Mouse (Mus musculus): Measurements from ENCODE around the gene C2cd4b. TPM values are rescaled to one million over a fixed set of nuclear protein-coding genes. Genes with fewer than 3 reads are reported as not detected.
"Not testable (repeated sequence)": the region's sequence is repeated elsewhere in the genome, so short reads cannot be mapped to it uniquely, and the experiment has no call there.

The C2cd4b gene
- total RNA-seq (2015; ENCODE audit: low replicate concordance) (not detected in 2 replicates), total RNA-seq (2017; ENCODE audit: low replicate concordance) (not detected in 2 replicates)

DNA sequence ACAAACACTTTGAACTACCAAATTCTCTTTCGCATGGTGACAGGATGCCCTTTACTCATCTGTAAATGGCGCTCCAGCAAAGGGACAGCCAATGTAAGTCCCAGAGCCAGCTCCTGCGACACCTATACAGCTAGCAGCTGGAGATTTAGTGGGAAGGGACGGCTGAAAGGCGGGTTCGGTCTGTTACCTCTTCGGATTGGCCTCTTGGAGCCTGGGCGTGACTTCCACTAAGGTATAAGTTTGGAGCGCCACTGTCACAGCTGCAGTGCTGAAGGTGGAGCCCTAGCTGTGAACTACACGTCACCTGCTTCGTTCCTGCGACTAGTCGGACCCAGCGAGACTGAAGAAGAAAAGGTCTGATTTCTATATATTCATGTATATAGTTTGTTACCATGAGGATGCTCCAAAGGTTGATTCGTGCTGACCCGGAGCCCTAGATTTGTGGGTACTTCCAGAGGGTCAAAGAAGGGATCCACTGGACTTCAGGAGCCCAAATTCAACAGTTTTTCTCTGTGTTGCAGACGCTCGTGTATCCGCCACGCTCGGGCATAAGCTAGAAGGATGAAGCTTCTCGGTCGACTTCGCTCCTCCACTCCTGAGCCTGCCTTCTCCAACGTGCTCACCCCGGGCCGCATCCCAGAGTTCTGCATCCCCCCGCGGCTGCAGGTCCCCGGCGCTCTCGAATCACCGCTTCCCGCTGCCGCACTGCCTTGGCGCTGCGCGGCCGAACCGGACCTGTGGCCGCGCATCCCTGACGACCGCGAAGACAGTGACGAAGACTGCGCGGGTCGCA, at the start of gene C2cd4b:
Gene C2cd4b (plus strand): TSS at position 275 of the 793 bp plus-strand sequence.
- no peak for ATAC-seq (replicated peaks; ENCODE audit: low FRiP score, poor library complexity, severe bottlenecking)

DNA sequence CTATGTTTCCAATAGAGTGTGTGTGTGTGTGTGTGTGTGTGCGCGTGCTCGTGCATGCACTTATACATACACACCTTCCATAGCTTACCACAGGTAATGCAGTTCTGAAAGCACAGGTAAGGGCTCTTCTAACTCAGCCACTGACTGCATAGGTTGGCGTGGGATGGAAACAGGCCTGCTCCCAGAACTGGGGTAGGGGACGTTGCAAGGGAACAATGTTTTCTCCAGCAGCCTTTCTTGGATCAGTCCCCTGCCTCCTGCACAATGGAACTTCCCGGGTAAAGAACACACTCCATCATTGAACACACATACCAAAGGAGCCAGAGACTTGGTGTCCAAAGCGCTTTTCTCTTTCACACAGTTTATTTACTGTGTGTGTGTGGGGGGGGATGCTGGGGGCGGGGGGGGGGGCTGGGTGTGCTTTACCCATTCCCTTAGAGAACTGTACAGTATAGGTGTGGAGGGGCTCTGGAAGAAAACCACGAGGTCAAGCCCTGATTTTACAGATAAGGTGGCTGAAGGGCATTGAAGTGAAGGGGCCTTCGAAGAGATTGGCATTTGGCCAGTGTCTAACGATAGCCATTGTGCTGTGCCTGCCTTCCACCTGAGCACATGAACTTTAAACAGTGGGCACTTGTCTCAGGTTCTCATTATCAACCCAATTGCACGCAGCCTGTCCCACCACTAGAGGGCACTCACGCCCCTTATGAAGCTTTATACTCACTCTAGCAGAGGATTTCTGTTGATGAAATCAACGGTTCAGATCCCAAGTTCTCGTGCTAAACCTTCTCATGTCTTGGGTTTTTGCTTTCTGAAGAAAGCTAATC, 48.0 kb upstream of the C2cd4b start:
- ATAC-seq (replicated peaks; ENCODE audit: low FRiP score, poor library complexity, severe bottlenecking) = 0 out of 2 replicates have a peak, but pooled peaks have one; percentile 52

DNA sequence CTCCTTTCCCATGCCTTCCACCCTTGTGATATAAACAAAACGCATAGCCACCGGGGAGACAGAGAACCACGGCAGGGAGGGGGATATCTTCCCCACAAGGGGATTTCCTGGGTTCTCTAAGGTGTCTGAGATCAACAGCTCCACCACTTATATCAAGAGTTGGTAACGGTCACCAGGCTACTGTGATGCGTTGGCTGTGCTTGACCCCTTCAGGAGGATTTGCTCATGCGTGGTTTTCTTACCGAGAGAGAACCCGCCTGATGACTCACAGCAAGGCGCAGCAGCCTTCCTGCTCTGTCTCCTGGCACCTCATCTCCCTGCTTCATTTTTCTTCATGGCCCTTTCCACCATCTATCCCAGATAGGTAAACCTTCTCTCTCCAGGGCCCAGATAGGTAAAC, 47.1 kb upstream of the C2cd4b start:
- ATAC-seq (replicated peaks; ENCODE audit: low FRiP score, poor library complexity, severe bottlenecking) = no peak

DNA sequence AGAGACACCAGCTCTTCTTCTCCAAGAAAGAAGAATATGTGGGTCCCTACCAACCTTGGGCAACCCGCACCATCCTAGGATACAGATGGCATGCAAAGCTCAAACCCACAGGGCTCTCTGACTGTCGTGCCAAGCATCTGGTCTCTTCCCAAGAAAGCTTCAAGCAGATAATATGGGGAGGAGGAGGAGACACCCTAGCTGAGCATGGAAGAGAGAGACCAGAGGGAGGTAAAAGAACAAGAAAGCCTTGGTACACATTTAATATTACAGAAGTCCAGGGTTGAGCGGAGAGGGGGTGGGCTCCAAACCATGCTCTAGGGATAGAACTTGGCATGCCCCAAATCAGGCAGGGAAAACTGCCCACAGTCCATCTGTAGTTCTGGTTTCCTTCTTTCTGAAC, 42.2 kb upstream of the C2cd4b start:
- no peak for ATAC-seq (replicated peaks; ENCODE audit: low FRiP score, poor library complexity, severe bottlenecking)

DNA sequence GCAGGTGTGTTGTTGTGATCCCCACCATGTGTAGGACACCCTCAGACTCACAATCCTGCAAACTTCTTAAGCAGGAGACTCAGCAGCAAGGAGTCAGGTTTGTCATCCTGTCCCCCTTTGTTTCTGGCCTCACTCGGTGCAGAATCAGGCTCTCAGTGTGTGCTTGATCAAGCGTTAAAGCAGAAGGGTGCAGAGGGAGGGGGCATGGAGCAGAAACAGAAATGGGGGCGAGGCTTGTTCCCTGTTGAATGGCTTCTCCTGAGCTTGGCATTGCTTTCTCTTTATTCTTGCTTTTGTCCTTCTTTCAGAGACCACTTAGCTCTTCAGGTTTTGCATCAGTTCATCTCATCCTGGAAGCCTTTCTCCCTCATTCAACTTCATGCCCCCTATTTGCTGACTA, 40.6 kb upstream of the C2cd4b start:
- no peak for ATAC-seq (replicated peaks; ENCODE audit: low FRiP score, poor library complexity, severe bottlenecking)

DNA sequence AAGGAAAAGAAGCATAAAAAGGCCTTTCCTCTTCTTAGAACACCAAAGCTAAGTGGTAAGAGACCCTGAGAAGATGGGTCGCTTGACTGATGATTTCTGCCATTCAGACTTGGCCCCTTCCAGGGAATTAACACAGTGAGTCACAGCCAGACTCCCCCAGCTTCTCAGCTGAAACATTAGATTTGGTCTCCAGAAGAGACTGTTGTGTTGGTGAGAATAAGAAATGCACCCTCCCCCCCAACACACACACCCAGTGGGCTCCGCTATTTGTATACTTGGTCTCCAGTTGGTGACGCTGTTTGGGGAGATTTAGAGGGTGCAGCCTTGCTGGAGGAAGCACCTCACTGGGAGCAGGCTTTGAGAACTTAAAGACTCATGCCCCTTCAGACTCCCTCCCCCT, 39.1 kb upstream of the C2cd4b start:
- no peak for ATAC-seq (replicated peaks; ENCODE audit: low FRiP score, poor library complexity, severe bottlenecking)

DNA sequence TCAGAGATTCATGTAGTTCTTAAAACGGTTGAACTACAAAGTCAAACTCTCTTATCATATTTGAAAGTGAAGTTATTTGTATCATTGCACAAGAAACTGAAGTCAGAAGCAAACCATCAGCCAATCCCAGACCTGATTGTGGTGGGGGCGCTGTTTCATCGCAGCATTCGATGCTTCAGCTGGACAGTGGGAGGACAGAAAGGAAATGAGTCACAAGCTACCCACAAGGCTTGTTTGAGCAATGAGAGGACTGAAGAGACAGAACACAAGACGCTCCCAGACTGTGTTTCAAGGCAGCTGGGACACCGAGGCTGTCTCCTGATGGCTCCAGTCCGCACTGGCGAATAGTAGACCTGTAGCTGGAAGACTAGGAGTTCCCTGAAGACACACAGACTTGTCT, 36.9 kb upstream of the C2cd4b start:
- ATAC-seq (replicated peaks; ENCODE audit: low FRiP score, poor library complexity, severe bottlenecking) = no peak

DNA sequence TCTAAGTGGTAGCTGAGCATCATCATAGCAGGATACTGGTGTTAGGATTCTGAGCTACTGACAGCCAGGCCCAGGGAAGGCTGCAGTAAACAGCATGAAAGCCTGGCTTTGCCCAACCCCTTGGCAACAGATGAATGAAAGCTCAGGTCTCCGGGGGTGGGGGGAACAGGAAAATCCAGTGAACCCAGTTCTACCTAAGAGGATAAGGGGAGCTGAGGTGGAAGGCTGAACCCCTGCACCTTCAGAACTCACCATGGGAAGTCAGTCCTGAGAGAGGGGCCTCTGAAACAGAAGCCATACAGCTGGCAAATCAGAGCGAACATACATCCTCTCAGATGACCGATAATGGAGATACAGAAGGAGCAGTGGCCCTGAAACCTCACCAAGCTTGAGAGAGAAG, 34.0 kb upstream of the C2cd4b start:
- ATAC-seq (replicated peaks; ENCODE audit: low FRiP score, poor library complexity, severe bottlenecking) = no peak

DNA sequence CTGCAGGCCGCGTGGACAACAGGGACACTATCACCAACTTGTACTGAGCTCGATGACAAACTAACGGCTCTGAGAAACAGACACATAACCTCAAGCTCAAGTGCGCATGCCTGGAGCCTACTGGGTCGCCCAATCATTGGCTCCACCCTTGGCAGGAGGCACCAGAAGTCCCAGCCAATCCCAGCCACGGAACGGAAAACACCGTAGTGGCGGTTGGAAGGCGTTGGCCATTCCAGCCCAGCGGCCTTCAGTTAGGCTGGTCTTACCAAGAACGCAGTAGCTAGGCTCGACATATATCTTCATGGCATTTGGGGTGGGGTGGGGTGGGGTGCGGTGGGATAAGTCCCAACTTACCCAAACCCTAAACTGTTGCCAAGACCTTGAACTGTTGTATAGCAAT, 25.5 kb upstream of the C2cd4b start:
- no peak for ATAC-seq (replicated peaks; ENCODE audit: low FRiP score, poor library complexity, severe bottlenecking)

DNA sequence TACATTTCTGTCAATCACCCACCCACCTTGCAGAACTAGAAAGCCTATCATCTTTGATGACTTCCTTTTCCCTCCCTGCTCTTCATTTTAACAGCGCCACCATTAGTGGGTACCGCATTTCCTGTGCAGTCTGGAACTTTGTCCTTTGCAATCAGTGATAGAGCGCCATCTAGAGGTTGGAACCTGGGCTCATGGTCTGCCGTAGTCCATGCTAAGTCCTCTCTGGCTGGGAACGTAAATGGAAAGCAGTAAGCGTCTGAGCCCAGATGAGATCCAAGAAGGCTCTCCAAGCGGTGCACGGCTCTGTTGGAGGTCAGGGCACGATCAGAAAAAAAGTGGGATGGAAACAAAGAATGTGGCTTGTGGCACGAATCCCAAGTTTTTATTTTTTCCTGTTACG, 23.8 kb upstream of the C2cd4b start:
- ATAC-seq (replicated peaks; ENCODE audit: low FRiP score, poor library complexity, severe bottlenecking) = no peak

DNA sequence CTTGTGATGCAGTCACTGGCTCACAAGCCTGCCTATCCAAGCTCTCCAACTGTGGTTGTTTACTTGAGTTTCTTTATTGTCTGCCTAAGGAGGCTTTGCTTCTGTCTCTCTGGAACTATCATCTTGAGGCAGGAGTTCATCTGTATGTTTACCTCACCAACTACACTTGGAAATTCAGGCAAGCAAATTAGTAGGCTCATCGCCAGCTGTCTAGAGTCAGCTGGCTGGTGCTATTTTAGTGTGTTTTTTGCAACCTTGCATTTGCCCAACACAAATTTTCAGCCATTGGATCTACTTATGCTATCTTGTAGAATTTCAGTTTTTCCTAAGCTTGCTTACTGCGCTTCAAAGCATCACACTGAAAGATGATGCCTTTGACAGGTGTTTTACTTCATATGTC, 18.0 kb upstream of the C2cd4b start:
- no peak for ATAC-seq (replicated peaks; ENCODE audit: low FRiP score, poor library complexity, severe bottlenecking)

DNA sequence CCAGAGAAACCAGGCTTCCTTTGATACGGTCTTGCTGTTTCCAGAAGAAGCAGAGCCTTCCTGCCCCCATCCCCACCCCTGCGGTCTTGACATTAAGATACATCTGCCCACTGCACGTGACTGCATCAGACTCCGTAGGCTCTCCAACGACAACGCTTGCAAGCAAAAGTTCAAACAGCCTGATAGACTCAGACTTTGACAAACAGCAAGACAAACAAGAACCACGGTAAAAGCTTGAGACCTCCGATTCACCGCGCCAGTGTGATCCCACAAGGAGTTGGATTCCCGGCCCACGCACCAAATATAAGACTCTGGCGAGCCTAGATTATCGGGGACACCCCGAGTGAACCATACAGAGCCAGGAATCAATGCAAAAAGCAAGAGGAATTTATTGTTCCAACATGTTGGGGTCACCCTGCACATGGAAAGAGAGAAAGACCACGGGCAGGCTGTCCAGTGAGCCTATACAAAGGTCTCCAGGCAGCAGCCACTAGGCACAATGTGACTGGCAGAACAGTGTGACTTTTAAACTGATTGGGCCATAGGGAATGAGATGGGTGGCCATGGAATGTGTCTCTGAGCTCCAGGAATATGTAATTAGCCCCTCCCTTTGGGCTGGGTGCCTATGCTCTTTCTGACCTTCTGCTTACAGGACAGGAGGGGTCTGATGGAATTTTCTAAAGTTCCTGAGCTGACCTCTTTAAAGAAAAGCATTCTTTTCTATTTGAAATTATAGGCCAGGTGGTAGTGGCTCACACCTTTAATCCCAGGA, 5.6 kb upstream of the C2cd4b start:
- no peak for ATAC-seq (replicated peaks; ENCODE audit: low FRiP score, poor library complexity, severe bottlenecking)

DNA sequence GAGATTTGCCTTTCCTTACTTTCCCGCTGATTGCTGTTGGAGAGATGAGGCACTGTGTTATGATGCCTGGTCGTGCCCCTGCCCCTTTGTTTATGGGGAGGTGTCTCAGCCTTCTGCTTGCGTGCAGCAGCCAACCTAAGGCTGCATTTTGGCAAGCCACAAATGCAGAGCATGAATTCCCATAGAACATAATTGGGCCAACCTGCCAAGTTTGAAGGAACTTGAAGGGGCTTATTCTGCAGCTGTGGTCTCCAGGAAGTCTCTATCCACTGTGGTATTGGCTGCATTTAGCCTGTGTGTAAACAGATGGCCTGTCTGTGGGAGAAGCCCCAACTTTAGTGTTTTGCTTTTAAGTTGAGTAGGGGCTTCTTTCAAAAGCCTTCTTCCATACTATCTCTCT, 4.5 kb upstream of the C2cd4b start:
- ATAC-seq (replicated peaks; ENCODE audit: low FRiP score, poor library complexity, severe bottlenecking) = no peak

DNA sequence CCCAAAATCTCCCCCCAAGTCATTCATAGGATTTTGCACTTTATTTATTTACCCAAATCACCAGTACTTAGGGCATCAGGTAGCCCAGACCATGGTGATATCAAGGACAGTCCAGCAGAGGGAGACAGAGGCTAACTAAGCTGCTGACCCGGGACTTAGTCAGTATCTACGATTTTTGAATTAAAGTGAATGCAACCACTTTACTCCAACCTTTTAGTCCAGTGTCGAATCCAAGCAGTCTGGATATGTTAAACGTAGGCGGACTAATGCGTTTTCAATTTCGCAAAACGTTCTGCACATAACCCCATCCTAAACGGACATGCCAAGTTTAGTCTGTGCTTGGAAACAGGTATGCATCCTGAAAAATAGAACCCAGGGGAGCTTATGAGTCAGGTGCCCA, 551 bp upstream of the C2cd4b start:
- ATAC-seq (replicated peaks; ENCODE audit: low FRiP score, poor library complexity, severe bottlenecking) = no peak

DNA sequence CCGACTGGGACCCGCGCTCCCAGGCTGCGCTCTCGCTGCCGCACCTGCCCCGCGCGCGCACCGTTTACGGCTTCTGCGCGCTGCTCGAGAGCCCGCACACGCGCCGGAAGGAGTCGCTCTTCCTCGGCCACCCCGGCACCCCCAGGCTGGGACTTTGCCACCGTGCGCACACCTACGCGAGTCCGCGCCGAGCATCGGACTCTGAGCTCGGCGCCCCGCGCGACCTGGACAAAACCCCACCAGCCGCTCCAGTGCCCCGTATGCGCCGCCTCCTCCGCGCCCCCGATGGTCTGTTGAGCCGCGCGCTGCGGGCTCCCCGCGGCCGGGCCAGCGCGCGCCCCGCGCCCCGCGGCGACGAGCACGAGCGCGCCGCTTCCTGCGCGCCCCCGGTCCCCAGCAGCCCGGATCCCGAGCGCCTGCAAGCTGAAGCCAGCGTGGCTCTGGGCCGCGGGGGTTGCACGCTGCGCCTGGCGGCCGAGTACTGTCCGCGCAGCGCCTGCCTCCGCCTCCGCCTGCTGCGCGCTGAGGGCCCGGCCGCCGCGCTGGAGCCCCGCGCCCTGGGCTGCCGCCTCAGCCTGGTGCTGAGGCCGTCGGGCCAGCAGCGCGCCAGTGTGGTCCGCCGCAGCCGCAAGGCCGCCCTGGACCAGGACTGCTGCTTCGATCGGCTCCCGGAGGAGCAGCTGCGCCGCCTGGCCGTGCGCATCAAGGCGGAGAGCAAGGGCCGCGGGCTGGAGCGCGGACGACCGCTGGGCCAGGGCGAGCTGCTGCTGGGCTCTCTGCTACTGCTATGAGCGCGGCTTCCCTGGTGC, 923 bp downstream of the C2cd4b start:
- ATAC-seq (replicated peaks; ENCODE audit: low FRiP score, poor library complexity, severe bottlenecking) = not testable (repeated sequence)

DNA sequence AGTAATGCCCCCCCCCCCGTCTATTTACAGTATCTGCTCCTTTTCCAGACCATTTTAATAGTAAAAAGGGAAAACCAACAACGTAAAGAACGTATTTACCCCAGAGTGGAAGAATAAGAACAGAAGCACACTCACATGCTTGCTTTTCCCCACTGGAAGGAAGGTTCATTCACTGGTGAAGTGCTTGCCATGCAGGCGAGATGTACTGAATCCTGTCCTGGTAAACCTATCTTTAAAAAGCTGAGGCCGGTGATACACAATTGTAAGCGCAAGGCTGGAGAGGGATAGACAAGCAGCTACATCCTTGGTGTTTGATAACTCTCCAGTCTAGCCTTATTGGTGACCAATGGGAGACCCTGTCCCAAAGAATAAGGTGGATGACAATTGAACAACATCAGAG, 1.8 kb downstream of the C2cd4b start:
- no peak for ATAC-seq (replicated peaks; ENCODE audit: low FRiP score, poor library complexity, severe bottlenecking)

DNA sequence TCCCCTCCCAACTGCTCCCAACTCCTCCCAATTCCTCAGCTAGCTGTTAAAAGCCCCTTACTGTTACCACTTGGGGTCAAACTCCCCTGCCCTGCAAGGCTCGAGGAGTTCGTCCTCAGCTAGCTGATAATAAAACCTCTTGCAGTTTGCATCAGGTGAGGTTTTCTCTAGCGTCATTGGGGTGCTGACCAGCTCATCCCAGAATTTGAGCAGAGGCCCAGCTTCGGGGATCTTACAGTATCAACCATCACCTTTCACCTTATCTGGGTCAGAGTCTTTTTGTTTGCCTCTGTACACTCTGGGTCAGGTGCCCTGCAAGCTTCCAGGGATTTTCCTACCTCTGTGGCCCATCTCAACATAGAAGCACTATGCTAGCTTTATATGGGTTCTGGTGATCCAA, 4.1 kb downstream of the C2cd4b start:
- no peak for ATAC-seq (replicated peaks; ENCODE audit: low FRiP score, poor library complexity, severe bottlenecking)

DNA sequence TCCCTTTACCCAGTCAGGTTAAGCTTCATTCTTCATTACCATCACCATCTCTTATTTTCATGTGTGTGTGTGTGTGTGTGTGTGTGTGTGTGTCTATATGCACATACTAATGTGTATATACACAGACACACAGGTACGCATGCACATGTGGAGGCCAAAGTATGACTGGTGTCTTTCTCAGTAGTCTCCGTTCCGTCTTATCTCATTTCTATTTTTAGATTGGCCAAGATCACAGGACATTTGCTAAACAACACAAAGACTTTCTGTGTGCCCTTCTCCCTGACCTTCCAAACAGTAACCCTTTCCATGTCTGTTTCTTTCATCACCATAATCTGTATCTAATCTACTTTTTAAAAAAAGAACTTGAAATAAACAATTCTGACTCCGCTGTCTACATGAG, 7.2 kb downstream of the C2cd4b start:
- no peak for ATAC-seq (replicated peaks; ENCODE audit: low FRiP score, poor library complexity, severe bottlenecking)

DNA sequence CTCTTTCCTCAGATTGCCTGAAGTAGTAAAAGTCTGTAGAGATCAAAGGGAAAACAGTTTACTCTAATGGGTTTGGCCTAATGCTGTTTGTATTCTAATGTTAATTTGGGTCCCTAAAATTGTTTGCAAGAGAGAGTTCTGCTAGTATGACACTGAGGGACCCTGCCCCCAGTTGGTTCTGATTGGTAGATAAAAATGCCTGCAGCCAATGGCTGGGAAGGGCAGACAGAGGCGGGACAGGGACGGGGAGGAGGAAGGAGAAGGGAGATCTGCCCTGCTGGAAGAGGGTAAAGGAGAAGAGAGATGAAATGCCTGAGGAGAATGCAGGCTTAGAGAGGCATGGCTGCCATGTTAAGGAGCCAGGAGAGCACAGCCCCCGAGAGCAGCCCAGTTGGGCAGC, 7.7 kb downstream of the C2cd4b start:
- ATAC-seq (replicated peaks; ENCODE audit: low FRiP score, poor library complexity, severe bottlenecking) = no peak

DNA sequence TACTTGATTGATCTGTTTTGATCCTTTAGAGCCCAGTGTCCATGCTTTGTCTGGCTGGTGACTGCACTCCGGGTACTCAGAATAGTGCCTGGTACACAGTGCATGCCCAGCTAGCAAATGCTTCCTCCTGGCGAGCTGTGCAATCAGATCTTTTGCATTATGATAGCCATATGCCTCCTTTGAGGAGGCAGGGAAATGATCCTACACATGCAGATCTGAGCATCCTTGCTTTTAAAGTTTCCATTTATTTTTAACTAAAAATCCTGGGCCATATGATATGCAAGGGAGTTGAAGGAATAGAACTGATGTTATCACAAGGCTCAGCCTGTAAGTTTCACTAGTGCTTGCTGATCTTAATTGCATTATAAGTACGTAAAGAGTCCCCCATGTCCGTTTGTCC, 9.6 kb downstream of the C2cd4b start:
- no peak for ATAC-seq (replicated peaks; ENCODE audit: low FRiP score, poor library complexity, severe bottlenecking)

All from erythroid progenitor cell, adult 5-6 weeks (primary cell).